Mouse (Mus musculus) liver, embryonic 14.5 days (tissue): ENCODE measurements around the gene Ralgps2. TPM values are rescaled to one million over a fixed set of nuclear protein-coding genes. Genes with fewer than 3 reads are reported as not detected.

ENCODE experiments used
- ATAC-seq: fragments of 200-750 bp; cut with Nextera tagmentation; 2 replicates; pipeline ENCODE4 v1.8.0; 2017; ENCODE audit warnings: moderate number of reproducible peaks, mild to moderate bottlenecking, moderate library complexity; ENCODE audit not compliant: insufficient read depth
- DNase-seq, 3 experiments: peaks; one replicate each; pipeline ENCODE4 v3.0.0-alpha.2; 2012 to 2013; ENCODE audit warnings: low read depth in 3 of 3, low spot score in 3 of 3
- H3K27ac ChIP-seq: fragments of 300-500 bp; sonication (generic); 2 replicates; pipeline ENCODE4 v1.5.1; 2014; ENCODE audit warnings: moderate library complexity, mild to moderate bottlenecking, control low read depth, inconsistent platforms
- H3K27me3 ChIP-seq: fragments of 300-500 bp; sonication (generic); 2 replicates; pipeline ENCODE4 v1.6.1; 2014; ENCODE audit warnings: mild to moderate bottlenecking, low read length, moderate library complexity; ENCODE audit not compliant: control insufficient read depth, insufficient read depth
- H3K36me3 ChIP-seq: fragments of 300-500 bp; sonication (generic); replicated peaks from 2 replicates; pipeline ENCODE4 v1.6.1; 2014; ENCODE audit warnings: low read depth; ENCODE audit not compliant: control insufficient read depth, insufficient read depth
- H3K4me1 ChIP-seq, 2 experiments: fragments of 200-500 bp in 1 of 2; fragments of 300-500 bp in 1 of 2; sonication (generic) in 1 of 2; replicated peaks; 2 replicates each; pipeline ENCODE4 v1.6.1; 2012 to 2014; ENCODE audit warnings: antibody characterized with exemption in 1 of 2, inconsistent platforms in 1 of 2, low read length in 1 of 2; ENCODE audit not compliant: control insufficient read depth in 2 of 2, insufficient read depth in 2 of 2
- H3K4me2 ChIP-seq: fragments of 300-500 bp; sonication (generic); 2 replicates; pipeline ENCODE4 v1.6.1; 2014; ENCODE audit warnings: low read depth, mild to moderate bottlenecking, control low read depth, moderate library complexity
- H3K4me3 ChIP-seq, 2 experiments: fragments of 200-500 bp in 1 of 2; fragments of 300-500 bp in 1 of 2; sonication (generic) in 1 of 2; 2 replicates each; pipeline ENCODE4 v1.5.1; 2012 to 2014; ENCODE audit warnings: low read depth in 2 of 2, low read length in 2 of 2, mild to moderate bottlenecking in 2 of 2, control low read depth in 1 of 2, inconsistent platforms in 1 of 2, moderate library complexity in 1 of 2; ENCODE audit not compliant: insufficient read depth in 1 of 2
- H3K9ac ChIP-seq: fragments of 300-500 bp; sonication (generic); replicated peaks from 2 replicates; pipeline ENCODE4 v1.6.1; 2014; ENCODE audit warnings: mild to moderate bottlenecking, control low read depth, moderate library complexity
- H3K9me3 ChIP-seq: fragments of 300-500 bp; sonication (generic); 2 replicates; pipeline ENCODE4 v1.6.1; 2016; ENCODE audit warnings: low read length, mixed read lengths; ENCODE audit not compliant: control insufficient read depth
- CTCF ChIP-seq: IDR thresholded peaks from 2 replicates; pipeline ENCODE4 v1.5.1; 2016; ENCODE audit warnings: antibody characterized with exemption, low read depth, control low read depth
- EP300 ChIP-seq: IDR thresholded peaks from 2 replicates; pipeline ENCODE4 v1.6.1; 2016; ENCODE audit warnings: antibody characterized with exemption, low read depth
- WGBS: fragments of 180-500 bp; shearing (Covaris S2); extraction: QIAGEN DNeasy Blood & Tissue Kit; methylation state at CpG from one replicate; pipeline ENCODE4 v1.1.7; 2014; ENCODE audit not compliant: insufficient replicate concordance; 5-methylcytosine and 5-hydroxymethylcytosine counted together
- polyA plus RNA-seq, 2 experiments: library from polyadenylated mRNA; depleted of rRNA in 1 of 2; stranded (reverse) in 1 of 2; unstranded in 1 of 2; fragments of >200 nt; fragmentation: Nextera tagmentation in 1 of 2; extraction: Ambion mirVana in 1 of 2; gene quantifications; 2 replicates each; pipeline versions ENCODE4 v1.2.1 to v1.2.3; 2012 to 2014

The Ralgps2 gene
- polyA plus RNA-seq, 2 experiments = 3.2 to 12.8 TPM

DNA sequence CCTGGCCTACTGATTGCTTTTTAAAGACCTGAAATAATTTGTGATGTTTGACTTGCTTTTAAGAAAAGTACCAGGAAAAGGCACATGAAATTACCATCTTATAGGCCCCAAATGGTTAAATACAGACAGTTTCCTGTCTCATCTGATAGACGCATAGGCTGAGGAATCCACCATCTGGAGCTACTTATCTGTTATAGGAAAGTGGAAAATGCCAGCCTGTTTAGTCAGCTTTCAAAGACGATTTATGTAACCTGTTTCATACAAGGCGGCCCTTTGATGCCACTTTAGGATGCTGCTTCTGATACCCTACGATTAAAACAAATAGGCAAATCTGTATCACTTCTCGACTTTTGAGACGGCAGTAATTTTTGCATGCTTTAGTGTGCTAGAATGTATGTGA, 138.2 kb downstream of the Ralgps2 start:
- H3K27ac ChIP-seq = no peak overlapping the region
- H3K9ac ChIP-seq = no peak overlapping the region
- 60% methylated on average over 6 of the region's 6 CpGs for WGBS
- no peak overlapping the region for H3K4me3 ChIP-seq
- no peaks in the 10 kb centered on the region for H3K36me3 ChIP-seq
- H3K27me3 ChIP-seq = no peaks in the 10 kb centered on the region
- no peaks in the 10 kb centered on the region for H3K9me3 ChIP-seq
- TF ChIP-seq EP300 (no peak), CTCF (no peak)
- no peak for ATAC-seq
- H3K4me1 ChIP-seq = peaks cover 0 to 5% of the 10 kb centered on the region in 2 experiments; a peak in 1 of 4 replicates
- DNase-seq = no peak
- H3K4me2 ChIP-seq = no peak overlapping the region

DNA sequence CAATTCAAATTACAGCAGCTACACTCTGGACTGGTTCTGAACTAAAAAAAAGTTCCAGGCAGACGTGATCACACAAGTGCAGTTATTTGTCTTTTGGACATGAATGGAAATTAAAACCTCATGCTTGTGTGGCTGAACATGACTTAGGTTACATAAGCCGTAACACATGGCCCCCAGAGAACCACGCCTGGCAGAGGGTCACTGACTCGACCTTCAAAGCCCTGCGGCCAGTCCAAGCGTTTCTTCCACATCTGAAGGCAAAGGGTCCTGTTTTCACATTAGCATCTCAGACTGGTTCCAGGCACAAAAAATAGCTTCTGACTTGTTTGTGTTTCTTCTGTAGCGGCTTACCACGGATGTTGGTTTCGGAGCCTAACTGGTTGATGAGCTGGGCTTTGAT, 143.2 kb downstream of the Ralgps2 start:
- Histone ChIP-seq H3K4me2 (no peak overlapping the region), H3K9me3 (no peaks in the 10 kb centered on the region), H3K4me1 (no peaks in the 10 kb centered on the region), H3K27ac (no peak overlapping the region), H3K4me3 (no peak overlapping the region), H3K9ac (no peak overlapping the region), H3K27me3 (no peaks in the 10 kb centered on the region), H3K36me3 (no peaks in the 10 kb centered on the region)
- TF ChIP-seq CTCF (no peak), EP300 (no peak)
- 74% methylated on average over 9 of the region's 9 CpGs for WGBS
- ATAC-seq (no peak), DNase-seq (no peak)

DNA sequence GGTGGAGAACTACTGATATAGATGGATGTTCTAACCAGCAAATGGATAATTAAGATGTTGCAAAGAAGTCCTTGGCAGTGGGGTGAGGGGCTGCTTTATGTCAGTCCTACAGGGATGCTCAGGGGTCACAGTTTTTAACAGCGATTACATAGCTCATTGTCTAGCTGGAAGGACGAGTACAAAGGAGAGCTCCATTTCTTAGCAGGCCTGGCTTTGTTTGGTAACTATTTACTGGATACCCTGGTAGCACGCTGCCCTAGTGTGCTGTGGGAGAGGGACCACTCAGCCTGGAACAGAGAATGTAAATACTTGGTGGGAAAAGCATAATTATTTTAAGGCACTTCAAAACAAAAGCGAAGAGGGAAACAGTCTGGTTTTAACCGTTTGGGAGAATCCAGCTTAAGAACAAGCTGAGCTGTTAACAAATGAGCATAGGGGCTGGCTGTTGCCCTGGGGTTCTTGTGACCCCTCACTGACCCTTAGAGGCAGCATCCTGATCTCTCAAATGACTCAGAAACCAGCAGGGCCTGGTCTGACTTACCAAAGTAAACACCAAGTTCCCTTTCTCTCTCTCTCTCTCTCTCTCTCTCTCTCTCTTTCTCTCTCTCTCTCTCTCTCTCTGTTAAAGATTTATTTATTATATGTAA, 149.5 kb downstream of the Ralgps2 start:
- no peaks in the 10 kb centered on the region for H3K4me1 ChIP-seq
- no peak overlapping the region for H3K4me2 ChIP-seq
- no peak for DNase-seq
- 56% methylated on average over 5 of the region's 5 CpGs for WGBS
- TF ChIP-seq CTCF (no peak), EP300 (no peak)
- no peak overlapping the region for H3K4me3 ChIP-seq
- no peak overlapping the region for H3K9ac ChIP-seq
- no peak for ATAC-seq
- no peaks in the 10 kb centered on the region for H3K9me3 ChIP-seq
- H3K27me3 ChIP-seq = no peaks in the 10 kb centered on the region
- H3K27ac ChIP-seq = no peak overlapping the region
- H3K36me3 ChIP-seq = no peaks in the 10 kb centered on the region

DNA sequence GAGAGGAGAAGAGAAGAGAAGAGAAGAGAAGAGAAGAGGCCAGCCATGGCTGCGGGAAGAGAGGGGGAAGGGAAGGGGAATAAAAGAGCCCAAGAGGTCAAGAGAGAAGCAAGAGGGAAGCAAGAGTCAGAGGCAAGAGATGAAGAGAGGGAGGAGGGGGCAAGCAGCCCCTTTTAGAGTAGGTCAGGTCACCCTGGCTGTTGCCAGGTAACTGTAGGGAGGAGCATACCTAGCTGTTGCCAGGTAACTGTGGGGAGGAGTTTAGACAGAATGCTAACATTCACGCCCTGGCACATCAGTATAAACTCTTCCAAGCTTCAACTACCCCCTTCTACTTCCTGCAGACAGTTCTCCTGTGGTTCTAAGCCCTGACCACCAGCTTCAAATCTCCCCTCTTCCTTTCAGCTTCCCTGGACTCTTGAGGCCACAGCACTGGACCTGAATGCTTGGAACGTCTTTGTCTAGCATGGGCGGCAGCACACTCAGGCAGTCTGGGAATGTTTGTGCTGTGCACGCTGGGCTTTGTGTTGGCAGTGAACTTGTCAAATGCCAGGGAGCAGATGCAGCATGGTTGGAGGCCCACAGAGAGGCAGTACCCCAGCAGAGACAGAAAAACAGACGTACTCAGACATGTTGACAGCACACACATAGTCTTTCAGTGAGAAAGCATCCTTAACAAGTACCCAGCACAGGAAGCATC, 152.1 kb downstream of the Ralgps2 start:
- TF ChIP-seq EP300 (no peak), CTCF (no peak)
- H3K36me3 ChIP-seq = no peaks in the 10 kb centered on the region
- DNase-seq = no peak
- no peak overlapping the region for H3K27ac ChIP-seq
- H3K27me3 ChIP-seq = no peaks in the 10 kb centered on the region
- H3K4me1 ChIP-seq = no peaks in the 10 kb centered on the region
- no peak for ATAC-seq
- H3K9ac ChIP-seq = no peak overlapping the region
- H3K4me3 ChIP-seq = no peak overlapping the region
- no peaks in the 10 kb centered on the region for H3K9me3 ChIP-seq
- WGBS = 46% methylated on average over 6 of the region's 6 CpGs
- no peak overlapping the region for H3K4me2 ChIP-seq

DNA sequence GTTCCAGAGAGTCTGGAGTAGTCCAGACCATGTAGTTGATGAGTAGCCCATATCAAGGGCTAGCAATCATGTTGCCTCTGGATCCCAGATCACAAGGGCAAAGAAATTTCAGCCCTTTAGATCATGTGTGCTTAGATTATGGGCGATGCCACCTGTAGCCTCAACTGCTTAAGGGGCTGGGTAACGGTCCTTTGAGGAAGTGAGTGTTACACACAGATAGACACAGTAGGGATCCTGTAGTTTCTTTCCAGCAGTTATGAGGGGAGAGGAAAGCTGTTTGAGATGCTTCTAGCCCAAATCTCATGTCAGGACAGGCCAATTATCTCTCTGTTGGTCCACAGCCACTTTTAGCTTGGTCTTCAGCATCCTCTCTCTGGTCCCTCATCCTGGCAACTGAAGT, 153.4 kb downstream of the Ralgps2 start:
- no peaks in the 10 kb centered on the region for H3K36me3 ChIP-seq
- no peaks in the 10 kb centered on the region for H3K4me1 ChIP-seq
- no peak overlapping the region for H3K9ac ChIP-seq
- H3K27me3 ChIP-seq = no peaks in the 10 kb centered on the region
- TF ChIP-seq CTCF = no peak
- TF ChIP-seq EP300 = no peak
- H3K27ac ChIP-seq = no peak overlapping the region
- no peak overlapping the region for H3K4me2 ChIP-seq
- no peak for ATAC-seq
- H3K4me3 ChIP-seq = no peak overlapping the region
- WGBS = 24% methylated on average over 2 of the region's 2 CpGs
- no peak for DNase-seq
- H3K9me3 ChIP-seq = no peaks in the 10 kb centered on the region
